Mouse (Mus musculus) neural tube, embryonic 11.5 days (tissue): ENCODE data around the gene Synm. TPM values are rescaled to one million over a fixed set of nuclear protein-coding genes. Genes with fewer than 3 reads are reported as not detected.

ENCODE experiments used
- ATAC-seq: fragments of 200-750 bp; cut with Nextera tagmentation; 2 replicates; pipeline ENCODE4 v1.8.0; 2017; ENCODE audit warnings: moderate number of reproducible peaks, mild to moderate bottlenecking, moderate TSS enrichment, moderate library complexity; ENCODE audit not compliant: insufficient read depth, low FRiP score, low TSS enrichment
- DNase-seq: peaks from one replicate; pipeline ENCODE4 v3.0.0-alpha.2; 2015; ENCODE audit warnings: low spot score
- H3K27ac ChIP-seq: fragments of 300-500 bp; sonication (generic); 2 replicates; pipeline ENCODE4 v1.5.1; 2014; ENCODE audit warnings: low read depth, mild to moderate bottlenecking, low read length
- H3K27me3 ChIP-seq: fragments of 300-500 bp; sonication (generic); 2 replicates; pipeline ENCODE4 v1.6.1; 2014; ENCODE audit warnings: mild to moderate bottlenecking, low read length, mixed read lengths; ENCODE audit not compliant: control insufficient read depth, insufficient read depth
- H3K36me3 ChIP-seq: fragments of 300-500 bp; sonication (generic); 2 replicates; pipeline ENCODE4 v1.6.1; 2014; ENCODE audit warnings: mild to moderate bottlenecking, low read length, moderate library complexity, mixed read lengths; ENCODE audit not compliant: control insufficient read depth, insufficient read depth
- H3K4me1 ChIP-seq: fragments of 300-500 bp; sonication (generic); 2 replicates; pipeline ENCODE4 v1.6.1; 2014; ENCODE audit warnings: low read length, mixed read lengths; ENCODE audit not compliant: control insufficient read depth, insufficient read depth
- H3K4me2 ChIP-seq: fragments of 300-500 bp; sonication (generic); 2 replicates; pipeline ENCODE4 v1.6.1; 2014; ENCODE audit warnings: low read depth, mild to moderate bottlenecking, moderate library complexity
- H3K4me3 ChIP-seq: fragments of 300-500 bp; sonication (generic); 2 replicates; pipeline ENCODE4 v1.5.1; 2014; ENCODE audit warnings: low read depth, low read length
- H3K9ac ChIP-seq: fragments of 300-500 bp; sonication (generic); 2 replicates; pipeline ENCODE4 v1.6.1; 2014; ENCODE audit warnings: mild to moderate bottlenecking, low read length
- H3K9me3 ChIP-seq: fragments of 300-500 bp; sonication (generic); 2 replicates; pipeline ENCODE4 v1.6.1; 2016; ENCODE audit warnings: low read length; ENCODE audit not compliant: control insufficient read depth
- WGBS: fragments of 180-500 bp; shearing (Covaris S2); extraction: QIAGEN DNeasy Blood & Tissue Kit; methylation state at CpG from one replicate; pipeline ENCODE4 v1.1.7; 2014; 5-methylcytosine and 5-hydroxymethylcytosine counted together
- polyA plus RNA-seq: library from polyadenylated mRNA; unstranded; fragments of >200 nt; fragmentation: Nextera tagmentation; extraction: Ambion mirVana; gene quantifications from 2 replicates; pipeline ENCODE4 v1.2.1, GENCODE M21; 2014

The Synm gene
- polyA plus RNA-seq, 1 experiment from 2014 or later, result 5.8 TPM

- Histone ChIP-seq H3K9me3 (no peaks in the 10 kb centered on the region), H3K4me3 (no peak overlapping the region), H3K9ac (no peak overlapping the region), H3K36me3 (peaks cover 2% of the 10 kb centered on the region; the same call in 1 of the 2 replicates), H3K4me1 (no peaks in the 10 kb centered on the region; the same call in 1 of the 2 replicates), H3K27me3 (no peaks in the 10 kb centered on the region), H3K4me2 (no peak overlapping the region), H3K27ac (no peak overlapping the region)
- 95% methylated on average over 4 of the region's 4 CpGs for WGBS
- no peak for DNase-seq
- ATAC-seq, result no peak
Measured at GRCm38 (mm10) chr7:67699301-67699700, 60.2 kb downstream of the Synm start.

GRCm38 (mm10) chr7:67697892-67698630, 61.5 kb downstream of the Synm start:
- Histone ChIP-seq H3K4me3 (no peak overlapping the region), H3K36me3 (peaks cover 2% of the 10 kb centered on the region; the same call in 1 of the 2 replicates)
- 96% methylated on average over 28 of the region's 28 CpGs for WGBS

GRCm38 (mm10) chr7:67695906-67696305, 63.6 kb downstream of the Synm start:
- DNase-seq (no peak), ATAC-seq (no peak)
- Histone ChIP-seq H3K4me3 (no peak overlapping the region), H3K27me3 (no peaks in the 10 kb centered on the region), H3K9me3 (no peaks in the 10 kb centered on the region), H3K27ac (no peak overlapping the region), H3K4me2 (no peak overlapping the region), H3K9ac (no peak overlapping the region), H3K36me3 (peaks cover 2% of the 10 kb centered on the region; the same call in 1 of the 2 replicates), H3K4me1 (no peaks in the 10 kb centered on the region)
- 77% methylated on average over 7 of the region's 7 CpGs for WGBS

More at GRCm38 (mm10) chr7:67697892-67698630, 61.5 kb downstream of the Synm start:
- no peak overlapping the region for H3K4me2 ChIP-seq
- no peak overlapping the region for H3K27ac ChIP-seq
- DNase-seq (no peak), ATAC-seq (no peak)
- H3K9ac ChIP-seq, result no peak overlapping the region
- H3K9me3 ChIP-seq, result no peaks in the 10 kb centered on the region
- no peaks in the 10 kb centered on the region; the same call in 1 of the 2 replicates for H3K4me1 ChIP-seq
- no peaks in the 10 kb centered on the region for H3K27me3 ChIP-seq

DNA sequence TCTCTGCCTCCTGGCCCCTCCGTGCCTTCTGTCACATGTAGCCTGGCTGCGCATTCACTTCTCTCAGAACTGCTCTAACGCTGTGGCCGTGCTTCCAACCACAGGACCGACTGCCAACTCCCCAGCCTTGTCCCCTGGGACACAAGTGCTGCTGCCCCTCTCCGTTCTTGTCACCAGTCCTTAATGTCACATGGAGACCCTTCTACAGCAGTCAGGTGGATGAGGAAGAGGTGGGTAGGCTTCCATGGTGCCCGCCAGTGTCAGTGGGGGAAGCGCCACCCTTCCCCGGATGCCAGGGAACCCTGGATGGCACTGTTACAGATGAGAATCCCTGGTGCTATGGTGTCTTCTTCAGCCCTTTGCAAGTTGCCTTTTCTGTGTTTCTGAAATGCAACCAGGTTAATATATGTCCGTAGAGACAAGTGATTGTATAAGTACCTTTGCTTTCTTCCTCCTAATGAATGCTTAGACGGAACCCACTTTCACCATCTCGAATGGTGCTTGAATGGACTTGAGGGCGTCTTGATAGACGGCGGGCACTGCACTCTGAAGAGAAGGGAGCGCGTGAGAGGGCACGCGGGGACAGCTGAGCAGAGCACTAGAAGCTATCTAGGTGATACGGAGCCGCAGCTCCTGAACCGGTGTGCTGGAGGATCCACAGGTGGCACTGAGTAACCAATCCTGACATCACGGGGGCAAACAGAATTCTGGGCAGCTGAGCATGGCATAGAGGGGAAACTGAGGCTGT, 66.6 kb downstream of the Synm start:
- Histone ChIP-seq H3K4me1 (no peaks in the 10 kb centered on the region), H3K9ac (no peak overlapping the region), H3K27ac (no peak overlapping the region), H3K9me3 (no peaks in the 10 kb centered on the region), H3K4me2 (no peak overlapping the region), H3K4me3 (no peak overlapping the region), H3K27me3 (no peaks in the 10 kb centered on the region), H3K36me3 (peaks cover 2% of the 10 kb centered on the region; the same call in 1 of the 2 replicates)
- WGBS, result 95% methylated on average over 23 of the region's 23 CpGs
- DNase-seq (no peak), ATAC-seq (no peak)

DNA sequence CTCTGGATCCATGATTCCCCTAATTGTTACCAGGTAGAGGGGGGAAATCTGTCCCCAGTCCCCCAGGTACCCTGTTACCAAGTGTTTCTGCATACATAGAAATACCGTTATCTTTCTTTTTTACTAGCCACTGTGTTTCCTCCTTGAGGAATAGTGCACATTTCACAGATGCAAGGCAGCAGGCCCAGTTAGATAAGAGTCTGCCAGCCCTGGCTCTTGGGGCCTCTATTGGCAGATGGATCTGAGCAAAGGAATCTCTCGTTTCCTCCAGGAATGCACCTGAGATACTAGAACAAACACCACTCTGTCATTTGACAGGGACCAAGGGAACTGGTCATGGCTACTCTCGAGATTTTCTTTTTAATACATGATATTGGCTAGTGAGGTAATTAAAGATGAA, 67.4 kb downstream of the Synm start:
- Histone ChIP-seq H3K4me2 (no peak overlapping the region), H3K27ac (no peak overlapping the region), H3K36me3 (peaks cover 2% of the 10 kb centered on the region; the same call in 1 of the 2 replicates), H3K4me3 (no peak overlapping the region), H3K9me3 (no peaks in the 10 kb centered on the region), H3K27me3 (no peaks in the 10 kb centered on the region), H3K4me1 (no peaks in the 10 kb centered on the region), H3K9ac (no peak overlapping the region)
- 85% methylated on average over 3 of the region's 3 CpGs for WGBS
- ATAC-seq, result no peak
- no peak for DNase-seq

DNA sequence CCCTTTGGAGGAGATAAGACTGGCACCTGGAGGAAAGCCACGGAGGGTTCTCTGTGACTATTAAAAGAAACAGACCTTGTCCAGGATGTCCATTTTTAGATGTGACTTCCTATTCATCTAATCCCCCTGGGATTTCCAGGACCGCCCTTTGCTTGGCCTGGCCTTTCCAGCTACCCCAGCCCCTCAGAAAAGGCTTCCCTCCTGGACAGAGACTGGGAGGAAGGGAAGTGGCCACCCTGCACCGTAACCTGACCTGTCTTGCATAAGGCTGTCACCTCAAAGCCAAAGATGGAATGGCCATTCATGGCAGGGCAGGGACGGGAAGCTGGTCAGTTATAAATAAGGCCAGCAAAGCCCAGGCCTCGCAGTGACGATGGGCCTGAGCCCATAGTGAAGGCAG, 68.5 kb downstream of the Synm start:
- WGBS, result 84% methylated on average over 6 of the region's 6 CpGs
- Histone ChIP-seq H3K27ac (no peak overlapping the region), H3K36me3 (no peaks in the 10 kb centered on the region), H3K4me2 (no peak overlapping the region), H3K9me3 (no peaks in the 10 kb centered on the region), H3K4me1 (no peaks in the 10 kb centered on the region), H3K27me3 (no peaks in the 10 kb centered on the region), H3K4me3 (no peak overlapping the region), H3K9ac (no peak overlapping the region)
- no peak for DNase-seq
- no peak for ATAC-seq

- Histone ChIP-seq H3K4me3 (no peak overlapping the region), H3K4me1 (no peaks in the 10 kb centered on the region), H3K9ac (no peak overlapping the region), H3K9me3 (no peaks in the 10 kb centered on the region), H3K27ac (no peak overlapping the region), H3K4me2 (no peak overlapping the region), H3K27me3 (no peaks in the 10 kb centered on the region), H3K36me3 (no peaks in the 10 kb centered on the region)
- DNase-seq (no peak), ATAC-seq (no peak)
- 81% methylated on average over 7 of the region's 7 CpGs for WGBS
Measured at GRCm38 (mm10) chr7:67689793-67690192, 69.7 kb downstream of the Synm start.

GRCm38 (mm10) chr7:67688281-67688680, 71.3 kb downstream of the Synm start:
- no peaks in the 10 kb centered on the region for H3K4me1 ChIP-seq
- H3K9ac ChIP-seq, result no peak overlapping the region
- H3K36me3 ChIP-seq, result no peaks in the 10 kb centered on the region
- no peak overlapping the region for H3K4me2 ChIP-seq
- no peak for DNase-seq
- H3K4me3 ChIP-seq, result no peak overlapping the region
- no peak for ATAC-seq
- WGBS, result 53% methylated on average over 3 of the region's 3 CpGs
- H3K27ac ChIP-seq, result no peak overlapping the region
- H3K27me3 ChIP-seq, result no peaks in the 10 kb centered on the region
- H3K9me3 ChIP-seq, result no peaks in the 10 kb centered on the region
